Mouse (Mus musculus): Measurements from ENCODE around the gene Trpt1.

DNA sequence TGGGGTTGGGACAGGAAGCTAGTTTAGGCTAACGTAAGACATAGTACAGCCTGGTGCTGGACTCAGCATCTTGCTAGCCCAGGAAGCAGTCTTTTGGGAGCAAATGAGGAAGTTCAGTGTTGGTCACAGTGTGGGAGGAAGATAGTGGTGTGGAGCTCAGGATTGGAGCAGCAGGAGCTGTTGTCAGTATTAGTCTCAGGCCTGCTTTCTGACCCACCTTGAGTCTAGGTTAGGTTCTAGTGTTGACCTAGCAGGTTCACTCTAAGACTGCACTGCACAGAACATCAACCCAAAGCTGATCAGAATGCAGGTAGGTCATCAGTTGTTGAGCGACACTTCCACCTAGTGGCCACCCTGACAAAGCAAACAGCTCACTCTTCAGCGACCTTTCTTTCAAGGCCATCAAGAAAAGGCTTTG, 24.3 kb downstream of the Trpt1 start:
- TF ChIP-seq CTCF (IDR thresholded peaks at IDR 0.05; ENCODE audit: control insufficient read depth, insufficient read depth, insufficient read length) = peak; percentile 23
- TF ChIP-seq USF1 (IDR thresholded peaks at IDR 0.05; ENCODE audit: low read depth) = no peak
